ENCODE assay signal across 8 mouse cellular contexts in genomic region chr1:120121930-120122530, GRCm38 (mm10). TPM values are rescaled to one million over a fixed set of nuclear protein-coding genes. Genes with fewer than 3 reads are reported as not detected.
DNase-seq lines count a peak whose midpoint lies in the region; ATAC-seq and TF ChIP-seq lines count a peak whose summit lies in the region.

No protein-coding gene starts in this region.

- DNase-seq in heart, postnatal 36 days = no peak
- DNase-seq in G1E (ENCODE audit: low spot score) = peak; percentile 48
- no peak for DNase-seq in hindbrain, embryonic 11.5 days (ENCODE audit: low spot score)
- DNase-seq in midbrain, embryonic 10.5 days (ENCODE audit: low spot score) = no peak
- no peak for DNase-seq in left cerebral cortex, postnatal 4 days
- no peak for DNase-seq in spleen, postnatal 4 days (ENCODE audit: low spot score in 2 of 2)
- DNase-seq in thymus, postnatal 4 days = no peak

- no peaks in the 10 kb centered on the region for H3K9me3 ChIP-seq in heart, embryonic 14.5 days (ENCODE audit: control insufficient read depth, low read length)
- no peaks in the 10 kb centered on the region for H3K9me3 ChIP-seq in G1E (replicated peaks)
- no peaks in the 10 kb centered on the region for H3K9me3 ChIP-seq in hindbrain, embryonic 11.5 days (ENCODE audit: control insufficient read depth, low read length)
- no peaks in the 10 kb centered on the region for H3K9me3 ChIP-seq in midbrain, embryonic 10.5 days (replicated peaks)

- H3K9ac ChIP-seq in heart, embryonic 14.5 days (ENCODE audit: low read length) = peak overlapping the region; percentile 81
- H3K9ac ChIP-seq in hindbrain, embryonic 11.5 days (ENCODE audit: low read depth, low read length) = peak overlapping the region; percentile 65

- H3K36me3 ChIP-seq in heart, embryonic 14.5 days (ENCODE audit: control insufficient read depth, insufficient read depth, low read length) = peaks cover 18% of the 10 kb centered on the region
- peaks cover 54% of the 10 kb centered on the region for H3K36me3 ChIP-seq in G1E (replicated peaks)
- H3K36me3 ChIP-seq in hindbrain, embryonic 11.5 days (ENCODE audit: control insufficient read depth, insufficient read depth, low read length) = no peaks in the 10 kb centered on the region
- peaks cover 26% of the 10 kb centered on the region for H3K36me3 ChIP-seq in midbrain, embryonic 10.5 days

- H3K27me3 ChIP-seq in heart, embryonic 14.5 days (ENCODE audit: control insufficient read depth, insufficient read depth, low read length) = no peaks in the 10 kb centered on the region
- H3K27me3 ChIP-seq in G1E (ENCODE audit: insufficient read depth, low read length) = no peaks in the 10 kb centered on the region
- no peaks in the 10 kb centered on the region for H3K27me3 ChIP-seq in hindbrain, embryonic 11.5 days (ENCODE audit: control insufficient read depth, insufficient read depth, low read length)
- no peaks in the 10 kb centered on the region for H3K27me3 ChIP-seq in midbrain, embryonic 10.5 days (ENCODE audit: low read depth, poor library complexity, severe bottlenecking)

- no peak for TF ChIP-seq CTCF in G1E (IDR thresholded peaks at IDR 0.05; ENCODE audit: low read depth, low read length)

- WGBS in heart, embryonic 14.5 days = 89% methylated on average over 9 of the region's 9 CpGs
- 88% methylated on average over 9 of the region's 9 CpGs for WGBS in hindbrain, embryonic 11.5 days
- 91% methylated on average over 9 of the region's 9 CpGs for WGBS in midbrain, embryonic 10.5 days

- peaks cover 10 to 26% of the 10 kb centered on the region in 2 experiments for H3K4me1 ChIP-seq in heart, embryonic 14.5 days (ENCODE audit: control insufficient read depth in 2 of 2, insufficient read depth in 2 of 2, low read length in 2 of 2)
- H3K4me1 ChIP-seq in G1E (ENCODE audit: insufficient read depth, low read depth, low read length) = peaks cover 77% of the 10 kb centered on the region
- H3K4me1 ChIP-seq in hindbrain, embryonic 11.5 days (replicated peaks; ENCODE audit: control insufficient read depth, insufficient read depth, low read length) = peaks cover 5% of the 10 kb centered on the region; the same call in 1 of the 2 replicates
- H3K4me1 ChIP-seq in midbrain, embryonic 10.5 days = peaks cover 41% of the 10 kb centered on the region

- H3K4me2 ChIP-seq in heart, embryonic 14.5 days (ENCODE audit: low read length) = peak overlapping the region; percentile 87
- peak overlapping the region; percentile 55 for H3K4me2 ChIP-seq in hindbrain, embryonic 11.5 days (replicated peaks; ENCODE audit: low read depth, low read length)

- H3K27ac ChIP-seq in heart, embryonic 14.5 days (replicated peaks in 1 of 2; ENCODE audit: control insufficient read depth in 1 of 2, insufficient read depth in 1 of 2, low read depth in 2 of 2, low read length in 2 of 2) = peak overlapping the region; percentile 96 to 98
- no peak overlapping the region for H3K27ac ChIP-seq in hindbrain, embryonic 11.5 days (ENCODE audit: low read depth, low read length)
- H3K27ac ChIP-seq in midbrain, embryonic 10.5 days (replicated peaks) = peak overlapping the region; percentile 93

- no peak for ATAC-seq in heart, embryonic 14.5 days (ENCODE audit: insufficient number of reproducible peaks, insufficient read depth, low FRiP score, low read depth)
- no peak for ATAC-seq in G1E (ENCODE audit: extremely low read depth, insufficient number of reproducible peaks, low FRiP score, poor library complexity, severe bottlenecking)
- ATAC-seq in hindbrain, embryonic 11.5 days (ENCODE audit: low FRiP score) = no peak

- intact Hi-C loops in heart, postnatal 36 days (cut with DNase I) = loop anchor here (2.0 to 5.0 kb wide), 3 partner anchors 23 to 1205 kb away; partner anchors contain the start of gene Ptpn4
- intact Hi-C loops in left cerebral cortex, postnatal 4 days (cut with DNase I) = no loop called here

- peak overlapping the region; percentile 74 to 78 for H3K4me3 ChIP-seq in heart, embryonic 14.5 days (ENCODE audit: control insufficient read depth in 1 of 2, insufficient read depth in 1 of 2, low read depth in 1 of 2, low read length in 2 of 2)
- H3K4me3 ChIP-seq in G1E (ENCODE audit: low read depth, low read length) = peak overlapping the region; percentile 72
- H3K4me3 ChIP-seq in hindbrain, embryonic 11.5 days (ENCODE audit: low read depth, low read length) = peak overlapping the region; percentile 52
- peak overlapping the region; percentile 72 for H3K4me3 ChIP-seq in midbrain, embryonic 10.5 days

RNA-seq across cellular contexts. Expression of gene 3110009E18Rik, which starts 1.0 kb away (rescaled TPM):
- polyA plus RNA-seq in heart, embryonic 14.5 days (2014; fragmentation: Nextera tagmentation; extraction: Ambion mirVana) = 11.1 and 12.4 TPM in 2 replicates
- 1 to 10 TPM; 4.3 to 7.5 TPM for total RNA-seq in heart, postnatal 36 days (2021)
- total RNA-seq in G1E (2014; fragmentation: Nextera tagmentation) (15.5 and 24.9 TPM in 2 replicates), G1E (2017) (15.0 and 16.1 TPM in 2 replicates)
- polyA plus RNA-seq in G1E (2012) = 4.1 and 7.5 TPM in 2 replicates
- 21.9 and 26.1 TPM in 2 replicates for polyA plus RNA-seq in hindbrain, embryonic 11.5 days (2014; fragmentation: Nextera tagmentation; extraction: Ambion mirVana)
- polyA plus RNA-seq in midbrain, embryonic 10.5 days (2016; fragmentation: Nextera tagmentation; extraction: Ambion mirVana) = 22.3 and 27.2 TPM in 2 replicates
- total RNA-seq in left cerebral cortex, postnatal 4 days (2021) = 10 to 100 TPM; 11.2 to 11.8 TPM

RNA-seq across cellular contexts. Expression of gene Dbi, which starts 1.2 kb away (rescaled TPM):
- polyA plus RNA-seq in heart, embryonic 14.5 days (2014; fragmentation: Nextera tagmentation; extraction: Ambion mirVana) = 768 and 775 TPM in 2 replicates
- 100 to 1,000 TPM; 268 to 306 TPM for total RNA-seq in heart, postnatal 36 days (2021)
- total RNA-seq in G1E (2014; fragmentation: Nextera tagmentation) (118 and 130 TPM in 2 replicates), G1E (2017) (625 and 652 TPM in 2 replicates)
- 13.3 and 14.5 TPM in 2 replicates for polyA plus RNA-seq in G1E (2012)
- 642 and 669 TPM in 2 replicates for polyA plus RNA-seq in hindbrain, embryonic 11.5 days (2014; fragmentation: Nextera tagmentation; extraction: Ambion mirVana)
- 767 and 805 TPM in 2 replicates for polyA plus RNA-seq in midbrain, embryonic 10.5 days (2016; fragmentation: Nextera tagmentation; extraction: Ambion mirVana)
- 100 to 1,000 TPM; 335 to 344 TPM for total RNA-seq in left cerebral cortex, postnatal 4 days (2021)

RNA-seq across cellular contexts. Expression of gene Tmem37, which starts 48.2 kb away (rescaled TPM):
- polyA plus RNA-seq in heart, embryonic 14.5 days (2014; fragmentation: Nextera tagmentation; extraction: Ambion mirVana) = 15.1 and 15.7 TPM in 2 replicates
- 1 to 10 TPM; 5.4 to 8.8 TPM for total RNA-seq in heart, postnatal 36 days (2021)
- not detected in 2 replicates for total RNA-seq in G1E (2014; fragmentation: Nextera tagmentation)
- total RNA-seq in G1E (2017) = 0.22 and 0.23 TPM in 2 replicates
- polyA plus RNA-seq in G1E (2012) = not detected in 2 replicates
- polyA plus RNA-seq in hindbrain, embryonic 11.5 days (2014; fragmentation: Nextera tagmentation; extraction: Ambion mirVana) = 8.8 and 10.6 TPM in 2 replicates
- 6.6 and 7.4 TPM in 2 replicates for polyA plus RNA-seq in midbrain, embryonic 10.5 days (2016; fragmentation: Nextera tagmentation; extraction: Ambion mirVana)
- total RNA-seq in left cerebral cortex, postnatal 4 days (2021) = 1 to 10 TPM; 1.4 to 1.8 TPM

Comparison
In these comparisons a context has a peak if more than half of its experiments do, and no peak if none do; other contexts are left out.
1. RNA of gene Dbi, which starts 1.2 kb away (polyA plus RNA-seq): 767 to 805 TPM in midbrain, embryonic 10.5 days, 768 to 775 TPM in heart, embryonic 14.5 days and 642 to 669 TPM in hindbrain, embryonic 11.5 days; 13.3 to 14.5 TPM in G1E; every median in the first group is over 10 times any median in the second.
2. Peak in every context shown above with its lines, with median percentiles within 50 percentile points of each other: H3K4me3 ChIP-seq.